Mouse (Mus musculus) liver, embryonic 14.5 days (tissue): ENCODE results near the gene Zc3h12d. TPM values are rescaled to one million over a fixed set of nuclear protein-coding genes. Genes with fewer than 3 reads are reported as not detected.

Experiments
- ATAC-seq: fragments of 200-750 bp; cut with Nextera tagmentation; 2 replicates; pipeline ENCODE4 v1.8.0; 2017; ENCODE audit warnings: moderate number of reproducible peaks, mild to moderate bottlenecking, moderate library complexity; ENCODE audit not compliant: insufficient read depth
- DNase-seq, 3 experiments: peaks; one replicate each; pipeline ENCODE4 v3.0.0-alpha.2; 2012 to 2013; ENCODE audit warnings: low read depth in 3 of 3, low spot score in 3 of 3
- H3K27ac ChIP-seq: fragments of 300-500 bp; sonication (generic); 2 replicates; pipeline ENCODE4 v1.5.1; 2014; ENCODE audit warnings: moderate library complexity, mild to moderate bottlenecking, control low read depth, inconsistent platforms
- H3K27me3 ChIP-seq: fragments of 300-500 bp; sonication (generic); 2 replicates; pipeline ENCODE4 v1.6.1; 2014; ENCODE audit warnings: mild to moderate bottlenecking, low read length, moderate library complexity; ENCODE audit not compliant: control insufficient read depth, insufficient read depth
- H3K36me3 ChIP-seq: fragments of 300-500 bp; sonication (generic); replicated peaks from 2 replicates; pipeline ENCODE4 v1.6.1; 2014; ENCODE audit warnings: low read depth; ENCODE audit not compliant: control insufficient read depth, insufficient read depth
- H3K4me1 ChIP-seq, 2 experiments: fragments of 200-500 bp in 1 of 2; fragments of 300-500 bp in 1 of 2; sonication (generic) in 1 of 2; replicated peaks; 2 replicates each; pipeline ENCODE4 v1.6.1; 2012 to 2014; ENCODE audit warnings: antibody characterized with exemption in 1 of 2, inconsistent platforms in 1 of 2, low read length in 1 of 2; ENCODE audit not compliant: control insufficient read depth in 2 of 2, insufficient read depth in 2 of 2
- H3K4me2 ChIP-seq: fragments of 300-500 bp; sonication (generic); 2 replicates; pipeline ENCODE4 v1.6.1; 2014; ENCODE audit warnings: low read depth, mild to moderate bottlenecking, control low read depth, moderate library complexity
- H3K4me3 ChIP-seq, 2 experiments: fragments of 200-500 bp in 1 of 2; fragments of 300-500 bp in 1 of 2; sonication (generic) in 1 of 2; 2 replicates each; pipeline ENCODE4 v1.5.1; 2012 to 2014; ENCODE audit warnings: low read depth in 2 of 2, low read length in 2 of 2, mild to moderate bottlenecking in 2 of 2, control low read depth in 1 of 2, inconsistent platforms in 1 of 2, moderate library complexity in 1 of 2; ENCODE audit not compliant: insufficient read depth in 1 of 2
- H3K9ac ChIP-seq: fragments of 300-500 bp; sonication (generic); replicated peaks from 2 replicates; pipeline ENCODE4 v1.6.1; 2014; ENCODE audit warnings: mild to moderate bottlenecking, control low read depth, moderate library complexity
- H3K9me3 ChIP-seq: fragments of 300-500 bp; sonication (generic); 2 replicates; pipeline ENCODE4 v1.6.1; 2016; ENCODE audit warnings: low read length, mixed read lengths; ENCODE audit not compliant: control insufficient read depth
- CTCF ChIP-seq: IDR thresholded peaks from 2 replicates; pipeline ENCODE4 v1.5.1; 2016; ENCODE audit warnings: antibody characterized with exemption, low read depth, control low read depth
- EP300 ChIP-seq: IDR thresholded peaks from 2 replicates; pipeline ENCODE4 v1.6.1; 2016; ENCODE audit warnings: antibody characterized with exemption, low read depth
- WGBS: fragments of 180-500 bp; shearing (Covaris S2); extraction: QIAGEN DNeasy Blood & Tissue Kit; methylation state at CpG from one replicate; pipeline ENCODE4 v1.1.7; 2014; ENCODE audit not compliant: insufficient replicate concordance; 5-methylcytosine and 5-hydroxymethylcytosine counted together
- polyA plus RNA-seq, 2 experiments: library from polyadenylated mRNA; depleted of rRNA in 1 of 2; stranded (reverse) in 1 of 2; unstranded in 1 of 2; fragments of >200 nt; fragmentation: Nextera tagmentation in 1 of 2; extraction: Ambion mirVana in 1 of 2; gene quantifications; 2 replicates each; pipeline versions ENCODE4 v1.2.1 to v1.2.3; 2012 to 2014

Zc3h12d gene
- polyA plus RNA-seq, 2 experiments = 0.15 to 0.25 TPM

GRCm38 (mm10) chr10:7826106-7826505 is 6.2 kb upstream of the Zc3h12d start:
- 69% methylated on average over 9 of the region's 9 CpGs for WGBS
- Histone ChIP-seq H3K4me1 (no peaks in the 10 kb centered on the region), H3K9ac (no peak overlapping the region), H3K4me3 (no peak overlapping the region), H3K9me3 (no peaks in the 10 kb centered on the region), H3K4me2 (no peak overlapping the region), H3K27ac (no peak overlapping the region), H3K27me3 (no peaks in the 10 kb centered on the region), H3K36me3 (peaks cover 11% of the 10 kb centered on the region)
- ATAC-seq (no peak), DNase-seq (no peak)
- TF ChIP-seq CTCF (no peak), EP300 (no peak)

GRCm38 (mm10) chr10:7833377-7834165 is 1.3 kb downstream of the Zc3h12d start:
- no peaks in the 10 kb centered on the region for H3K36me3 ChIP-seq
- H3K4me1 ChIP-seq = peaks cover 0 to 6% of the 10 kb centered on the region in 2 experiments; a peak in 1 of 4 replicates
- TF ChIP-seq CTCF = no peak
- no peak for TF ChIP-seq EP300
- no peaks in the 10 kb centered on the region for H3K9me3 ChIP-seq
- H3K27ac ChIP-seq = no peak overlapping the region
- no peak for ATAC-seq
- WGBS = 52% methylated on average over 9 of the region's 9 CpGs
- DNase-seq = no peak
- H3K4me3 ChIP-seq = no peak overlapping the region
- H3K27me3 ChIP-seq = no peaks in the 10 kb centered on the region
- H3K4me2 ChIP-seq = no peak overlapping the region
- no peak overlapping the region for H3K9ac ChIP-seq

GRCm38 (mm10) chr10:7834671-7835225 is 2.5 kb downstream of the Zc3h12d start:
- no peaks in the 10 kb centered on the region for H3K36me3 ChIP-seq
- H3K4me1 ChIP-seq = peaks cover 0 to 6% of the 10 kb centered on the region in 2 experiments; a peak in 1 of 4 replicates
- H3K9ac ChIP-seq = no peak overlapping the region
- H3K4me2 ChIP-seq = no peak overlapping the region
- no peak for ATAC-seq
- 57% methylated on average over 10 of the region's 10 CpGs for WGBS
- H3K9me3 ChIP-seq = no peaks in the 10 kb centered on the region
- H3K27ac ChIP-seq = no peak overlapping the region
- no peaks in the 10 kb centered on the region for H3K27me3 ChIP-seq
- H3K4me3 ChIP-seq = no peak overlapping the region
- no peak for DNase-seq
- TF ChIP-seq EP300 (no peak), CTCF (no peak)

- no peaks in the 10 kb centered on the region for H3K36me3 ChIP-seq
- H3K4me2 ChIP-seq = no peak overlapping the region
- H3K4me1 ChIP-seq = peaks cover 0 to 6% of the 10 kb centered on the region in 2 experiments; a peak in 1 of 4 replicates
- H3K27ac ChIP-seq = no peak overlapping the region
- no peaks in the 10 kb centered on the region for H3K9me3 ChIP-seq
- DNase-seq (no peak), ATAC-seq (no peak)
- no peak for TF ChIP-seq CTCF
- no peak for TF ChIP-seq EP300
- H3K27me3 ChIP-seq = no peaks in the 10 kb centered on the region
- 57% methylated on average over 2 of the region's 2 CpGs for WGBS
- no peak overlapping the region for H3K4me3 ChIP-seq
- no peak overlapping the region for H3K9ac ChIP-seq
Observed at GRCm38 (mm10) chr10:7836902-7837301, 4.6 kb downstream of the Zc3h12d start.

- DNase-seq (no peak), ATAC-seq (no peak)
- Histone ChIP-seq H3K9me3 (no peaks in the 10 kb centered on the region), H3K4me2 (no peak overlapping the region), H3K4me3 (no peak overlapping the region), H3K27ac (no peak overlapping the region), H3K27me3 (no peaks in the 10 kb centered on the region), H3K4me1 (peaks cover 0 to 3% of the 10 kb centered on the region in 2 experiments; a peak in 1 of 4 replicates), H3K36me3 (no peaks in the 10 kb centered on the region), H3K9ac (no peak overlapping the region)
- 72% methylated on average over 8 of the region's 8 CpGs for WGBS
- TF ChIP-seq EP300 (no peak), CTCF (no peak)
Observed at GRCm38 (mm10) chr10:7837446-7837845, 5.2 kb downstream of the Zc3h12d start.
